Mouse (Mus musculus) ES-Bruce4 (cell line): Measurements from ENCODE around the gene Rars.

ENCODE experiments used
- CTCF ChIP-seq: IDR thresholded peaks from one replicate; pipeline ENCODE4 v1.8.1; 2011; ENCODE audit warnings: low read depth, low read length
- POLR2A ChIP-seq: IDR thresholded peaks from one replicate; pipeline ENCODE4 v1.8.1; 2011; ENCODE audit warnings: low read length; ENCODE audit not compliant: insufficient read depth

- TF ChIP-seq CTCF (no peak), POLR2A (no peak)
Observed at GRCm38 (mm10) chr11:35882777-35883176, 48.5 kb upstream of the Rars start.
